In genomic region chrX:107150752-107151515, GRCm38 (mm10) we compare ENCODE assay signal across 8 mouse cellular contexts. TPM values are rescaled to one million over a fixed set of nuclear protein-coding genes. Genes with fewer than 3 reads are reported as not detected.
A peak's percentile ranks its signal among the peaks of the same experiment; 100 is the strongest.
DNase-seq lines count a peak whose midpoint lies in the region; ATAC-seq lines count a peak whose summit lies in the region.

No protein-coding gene starts in this region.

- peak overlapping the region; percentile 62 for H3K27ac ChIP-seq in liver, embryonic 12.5 days
- no peak overlapping the region for H3K27ac ChIP-seq in hindbrain, embryonic 10.5 days

- no peaks in the 10 kb centered on the region for H3K36me3 ChIP-seq in liver, embryonic 12.5 days
- no peaks in the 10 kb centered on the region for H3K36me3 ChIP-seq in splenic B cell, adult 2 months (ENCODE audit: control insufficient read depth, insufficient read depth, low read length, poor library complexity, severe bottlenecking)
- H3K36me3 ChIP-seq in hindbrain, embryonic 10.5 days: no peaks in the 10 kb centered on the region

- H3K9ac ChIP-seq in liver, embryonic 12.5 days: no peak overlapping the region

- H3K27me3 ChIP-seq in liver, embryonic 12.5 days (replicated peaks): no peaks in the 10 kb centered on the region
- no peaks in the 10 kb centered on the region for H3K27me3 ChIP-seq in splenic B cell, adult 2 months (ENCODE audit: control insufficient read depth, insufficient read depth, low read length, poor library complexity, severe bottlenecking)
- 0 out of 2 replicates have a peak, but pooled peaks cover under 1% of the 10 kb centered on the region for H3K27me3 ChIP-seq in hindbrain, embryonic 10.5 days (ENCODE audit: insufficient read depth, poor library complexity, severe bottlenecking)

- peak; percentile 97 for ATAC-seq in liver, embryonic 12.5 days

- H3K4me1 ChIP-seq in liver, embryonic 12.5 days: peaks cover 11% of the 10 kb centered on the region; the same call in 1 of the 2 replicates
- no peaks in the 10 kb centered on the region for H3K4me1 ChIP-seq in hindbrain, embryonic 10.5 days (replicated peaks)

- no peaks in the 10 kb centered on the region for H3K9me3 ChIP-seq in liver, embryonic 12.5 days (replicated peaks)
- no peaks in the 10 kb centered on the region for H3K9me3 ChIP-seq in hindbrain, embryonic 10.5 days

- peak; percentile 4 to 25 for DNase-seq in lung, adult 18-20 months
- no peak for DNase-seq in lung, postnatal 14 days
- peak; percentile 37 for DNase-seq in heart, adult 8-10 months (ENCODE audit: low spot score)
- DNase-seq in splenic B cell, adult 2 months (ENCODE audit: low read depth, low spot score): peak; percentile 69
- DNase-seq in yolk sac, embryonic 10.5 days (ENCODE audit: low spot score): no peak
- no peak for DNase-seq in hindbrain, embryonic 10.5 days (ENCODE audit: low spot score)
- DNase-seq in layer of hippocampus, adult 11-12 months (ENCODE audit: low spot score): no peak

- peak overlapping the region; percentile 27 for H3K4me3 ChIP-seq in liver, embryonic 12.5 days
- no peak overlapping the region for H3K4me3 ChIP-seq in hindbrain, embryonic 10.5 days

- peak overlapping the region; percentile 49 for H3K4me2 ChIP-seq in liver, embryonic 12.5 days

- WGBS in liver, embryonic 12.5 days (ENCODE audit: insufficient replicate concordance): 19% methylated on average over 4 of the region's 4 CpGs
- WGBS in hindbrain, embryonic 10.5 days: 73% methylated on average over 4 of the region's 4 CpGs

RNA-seq across cellular contexts. Expression of gene P2ry10b, which starts 2.2 kb away (rescaled TPM):
- total RNA-seq in heart, adult 8-10 months (2022): 1 to 10 TPM in 1 of 4 experiments, under 1 TPM in 3; 0.41 to 1.0 (median 0.89) TPM
- polyA plus RNA-seq in liver, embryonic 12.5 days (2016; fragmentation: Nextera tagmentation; extraction: Ambion mirVana): 0.62 and 0.79 TPM in 2 replicates
- polyA plus RNA-seq in hindbrain, embryonic 10.5 days (2016; fragmentation: Nextera tagmentation; extraction: Ambion mirVana): 0.26 and 0.39 TPM in 2 replicates

Comparison
In these comparisons a context has a peak if more than half of its experiments do, and no peak if none do; other contexts are left out.
1. DNase-seq: peak in lung, adult 18-20 months (2 of 2), heart, adult 8-10 months (single experiment) and splenic B cell, adult 2 months (single experiment); none in lung, postnatal 14 days (single experiment), yolk sac, embryonic 10.5 days (single experiment), hindbrain, embryonic 10.5 days (single experiment) and layer of hippocampus, adult 11-12 months (single experiment).